Mouse (Mus musculus): ENCODE data around the gene Arhgef26. TPM values are rescaled to one million over a fixed set of nuclear protein-coding genes. Genes with fewer than 3 reads are reported as not detected.
A peak's percentile ranks its signal among the peaks of the same experiment; 100 is the strongest.

Arhgef26 gene
- polyA plus RNA-seq, 1 experiment from 2014 or later = 10.3 TPM

DNA sequence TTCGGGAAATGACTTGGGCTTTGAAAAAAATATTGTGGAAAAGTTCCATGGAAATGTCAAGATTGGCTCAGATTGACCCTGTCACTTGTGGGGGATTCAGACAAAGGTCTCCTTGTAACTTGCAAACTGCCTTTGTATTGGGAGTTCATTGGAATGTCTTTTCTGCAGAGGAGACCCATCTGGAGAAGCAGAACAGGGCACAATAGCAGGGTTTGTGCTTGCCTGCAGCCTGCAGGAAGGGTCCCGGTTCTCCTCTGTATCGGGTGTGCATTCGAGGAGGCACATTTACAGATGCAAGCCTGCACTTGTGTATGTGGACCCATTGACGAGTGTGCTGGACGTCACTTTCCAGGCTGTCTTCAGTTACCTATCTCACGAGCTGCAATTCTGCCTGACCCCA, 56.1 kb downstream of the Arhgef26 start:
- Histone ChIP-seq H3K27me3 (no peaks in the 10 kb centered on the region), H3K36me3 (ENCODE audit: poor library complexity, severe bottlenecking) (no peaks in the 10 kb centered on the region), H3K9me3 (replicated peaks) (no peaks in the 10 kb centered on the region), H3K4me1 (peaks cover 8% of the 10 kb centered on the region; the same call in 1 of the 2 replicates), H3K4me3 (no peak overlapping the region), H3K4me2 (no peak overlapping the region), H3K9ac (no peak overlapping the region), H3K27ac (no peak overlapping the region)
- WGBS = 24% methylated on average over 7 of the region's 7 CpGs
- ATAC-seq = no peak

DNA sequence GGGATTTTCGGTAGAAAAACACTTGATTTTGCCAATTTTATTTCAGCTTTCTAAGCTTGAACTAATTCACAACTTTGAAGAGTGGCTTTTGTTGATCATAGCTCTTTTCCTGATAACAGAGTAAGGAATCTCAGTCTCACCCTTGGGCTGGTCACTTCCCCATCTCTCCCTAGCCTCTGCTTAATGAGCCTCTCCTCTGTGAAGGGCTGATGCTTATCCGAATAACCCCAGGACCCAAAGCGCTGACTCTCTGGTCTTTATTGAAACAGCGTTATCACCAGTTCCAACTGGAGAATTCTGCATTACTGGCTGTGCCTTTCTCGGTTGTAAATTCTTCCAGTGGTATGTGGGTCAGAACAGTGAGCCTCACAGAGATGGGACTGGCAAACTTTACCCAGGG, 57.2 kb downstream of the Arhgef26 start:
- Histone ChIP-seq H3K9ac (no peak overlapping the region), H3K4me2 (no peak overlapping the region), H3K27me3 (no peaks in the 10 kb centered on the region), H3K27ac (no peak overlapping the region), H3K4me3 (no peak overlapping the region), H3K4me1 (peaks cover 8% of the 10 kb centered on the region; the same call in 1 of the 2 replicates), H3K9me3 (replicated peaks) (no peaks in the 10 kb centered on the region), H3K36me3 (ENCODE audit: poor library complexity, severe bottlenecking) (no peaks in the 10 kb centered on the region)
- 79% methylated on average over 5 of the region's 5 CpGs for WGBS
- ATAC-seq = no peak

DNA sequence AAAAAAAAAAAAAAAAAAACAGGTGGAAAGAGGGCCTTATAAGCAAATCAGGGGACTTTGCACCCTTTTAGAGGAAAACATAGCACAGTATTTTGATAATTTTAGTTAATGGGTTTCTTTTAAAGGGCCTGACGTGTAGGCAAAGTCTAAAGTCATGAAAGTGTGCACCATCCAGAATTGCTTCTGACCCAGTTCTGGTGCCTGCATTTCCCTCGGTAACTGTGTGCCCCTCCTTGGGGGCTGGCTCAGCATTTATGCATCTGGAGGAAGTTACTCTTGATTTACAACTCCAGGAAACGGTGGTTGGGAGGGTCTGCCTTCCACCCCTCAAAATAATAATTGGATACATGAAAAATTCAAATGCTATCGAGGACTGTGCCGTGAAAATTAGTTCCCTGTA, 58.0 kb downstream of the Arhgef26 start:
- no peak overlapping the region for H3K27ac ChIP-seq
- WGBS = 88% methylated on average over 5 of the region's 5 CpGs
- peaks cover 8% of the 10 kb centered on the region; the same call in 1 of the 2 replicates for H3K4me1 ChIP-seq
- no peak overlapping the region for H3K9ac ChIP-seq
- no peak for ATAC-seq
- H3K9me3 ChIP-seq (replicated peaks) = no peaks in the 10 kb centered on the region
- H3K4me2 ChIP-seq = no peak overlapping the region
- no peak overlapping the region for H3K4me3 ChIP-seq
- no peaks in the 10 kb centered on the region for H3K27me3 ChIP-seq
- no peaks in the 10 kb centered on the region for H3K36me3 ChIP-seq (ENCODE audit: poor library complexity, severe bottlenecking)

DNA sequence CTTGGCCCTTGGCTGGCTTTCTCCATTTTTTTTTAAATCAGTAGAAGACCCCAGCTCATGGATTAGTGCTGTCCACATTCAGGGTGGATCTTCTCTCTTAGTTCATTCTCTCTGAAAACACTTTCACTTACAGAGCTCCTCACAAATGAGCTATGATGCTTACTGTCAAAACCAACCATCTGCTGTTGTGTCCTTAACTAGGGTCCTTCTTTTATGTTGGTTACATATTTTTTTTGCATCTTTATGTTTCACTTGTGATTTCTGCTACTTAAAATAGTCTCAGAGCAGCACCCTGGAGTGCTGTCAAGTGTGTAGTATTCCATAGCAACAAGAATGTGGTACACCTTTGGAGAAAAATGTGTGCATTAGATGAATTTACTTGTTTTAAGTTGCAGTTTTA, 60.0 kb downstream of the Arhgef26 start:
- Histone ChIP-seq H3K4me1 (peaks cover 8% of the 10 kb centered on the region; the same call in 1 of the 2 replicates), H3K27ac (no peak overlapping the region), H3K4me3 (no peak overlapping the region), H3K9me3 (replicated peaks) (no peaks in the 10 kb centered on the region), H3K9ac (no peak overlapping the region), H3K4me2 (no peak overlapping the region), H3K36me3 (ENCODE audit: poor library complexity, severe bottlenecking) (no peaks in the 10 kb centered on the region), H3K27me3 (no peaks in the 10 kb centered on the region)
- no peak for ATAC-seq

DNA sequence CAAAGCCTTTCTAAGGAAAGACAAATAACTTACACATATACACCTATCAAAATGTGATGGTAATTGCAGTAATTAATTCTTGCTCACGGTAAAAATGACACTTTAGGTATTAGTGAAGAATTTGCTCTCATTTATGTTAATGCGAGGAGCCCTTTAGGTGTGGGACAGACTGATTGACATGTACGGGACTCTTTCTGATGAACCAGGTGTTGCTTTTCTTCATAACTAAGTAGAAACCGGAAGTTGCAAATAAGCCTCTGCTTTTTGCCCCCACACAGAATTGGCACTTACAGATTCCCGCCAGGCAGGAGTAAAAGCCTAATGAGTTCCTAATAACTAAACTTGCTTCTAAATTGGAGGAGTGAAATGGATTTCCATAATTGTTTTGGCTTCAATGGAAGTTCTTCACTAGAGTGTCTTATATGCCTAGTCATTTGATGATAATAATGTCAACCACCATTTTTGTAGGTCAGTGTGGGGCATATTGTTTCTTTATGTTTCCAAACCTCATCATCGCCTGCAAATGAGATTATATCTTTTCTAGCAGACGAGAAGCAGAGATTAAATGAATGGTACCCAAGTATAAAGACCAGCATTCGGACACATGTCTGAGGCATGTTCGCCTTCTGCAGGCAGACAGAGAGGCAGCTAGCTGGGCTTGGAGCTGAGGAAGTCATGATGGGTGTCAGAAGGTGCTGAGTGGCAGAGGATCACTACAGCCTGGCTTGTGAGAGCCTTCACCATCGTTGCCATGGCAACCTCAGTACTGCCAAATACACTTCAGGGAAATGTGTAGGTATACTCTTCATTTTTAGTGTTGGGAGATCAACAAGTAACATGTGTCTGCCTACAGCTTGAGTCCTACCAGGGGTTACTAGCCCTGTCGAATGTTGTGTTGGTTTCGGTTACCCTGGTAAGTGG, 61.9 kb downstream of the Arhgef26 start:
- Histone ChIP-seq H3K36me3 (ENCODE audit: poor library complexity, severe bottlenecking) (no peaks in the 10 kb centered on the region), H3K9me3 (replicated peaks) (no peaks in the 10 kb centered on the region), H3K27ac (no peak overlapping the region), H3K4me1 (peaks cover 9% of the 10 kb centered on the region), H3K9ac (no peak overlapping the region), H3K27me3 (no peaks in the 10 kb centered on the region), H3K4me2 (no peak overlapping the region), H3K4me3 (no peak overlapping the region)
- 71% methylated on average over 12 of the region's 12 CpGs for WGBS
- no peak for ATAC-seq

DNA sequence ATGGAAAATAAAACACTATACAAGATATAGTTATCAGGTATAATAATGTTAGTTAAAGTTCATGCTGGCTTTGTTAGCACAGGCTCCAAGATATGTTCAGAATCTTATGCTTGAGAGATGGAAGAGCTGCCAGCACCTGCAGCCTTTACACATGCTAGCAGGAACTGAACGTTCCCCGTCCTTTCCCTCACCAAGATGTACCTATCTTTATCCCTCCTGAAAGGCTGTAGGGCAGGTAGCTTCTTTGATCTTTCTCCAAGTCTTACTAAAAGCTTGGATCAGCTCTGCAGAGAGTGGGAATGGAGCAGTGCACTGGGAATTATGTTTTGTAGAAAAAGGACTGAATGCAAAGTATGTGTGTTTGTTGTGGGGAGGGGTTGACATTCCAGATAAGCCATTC, 64.3 kb downstream of the Arhgef26 start:
- ATAC-seq = no peak

DNA sequence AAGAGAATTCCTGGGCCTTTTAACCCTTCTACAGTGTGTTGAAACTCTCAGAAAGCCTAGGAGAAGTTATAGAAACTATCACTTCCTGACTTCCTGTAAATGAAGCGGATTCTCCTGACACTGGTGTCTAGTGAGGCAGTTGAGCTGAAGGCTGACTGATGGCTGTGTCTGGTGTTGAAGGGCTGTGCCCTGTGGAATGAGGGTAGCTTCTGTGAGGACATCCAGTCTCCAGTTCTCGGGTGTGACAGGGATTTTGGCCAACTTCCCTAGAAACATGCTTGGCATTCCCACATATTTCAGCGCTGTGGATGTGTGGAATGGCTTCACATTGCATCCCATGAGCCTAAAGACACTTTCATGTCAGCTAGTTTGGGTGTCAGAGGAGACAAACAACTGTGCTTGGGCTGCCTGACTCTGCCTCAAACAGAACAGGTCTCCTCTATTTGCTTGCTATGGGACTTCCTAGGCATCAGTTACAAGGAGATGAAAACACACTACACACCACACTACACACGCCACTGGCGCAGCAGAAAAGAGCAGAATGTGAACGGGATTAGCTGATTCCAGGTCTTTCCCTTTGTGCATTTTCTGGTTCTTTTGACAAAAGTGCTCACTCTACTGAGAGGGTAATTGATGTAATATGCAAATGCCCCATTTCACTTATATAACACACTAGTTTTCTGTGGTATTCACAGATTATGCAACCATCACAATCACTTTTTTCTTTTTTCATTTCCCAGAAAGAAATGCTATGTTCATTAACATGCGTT, 66.5 kb downstream of the Arhgef26 start:
- H3K4me1 ChIP-seq = peaks cover 7% of the 10 kb centered on the region
- no peaks in the 10 kb centered on the region for H3K36me3 ChIP-seq (ENCODE audit: poor library complexity, severe bottlenecking)
- H3K4me3 ChIP-seq = no peak overlapping the region
- no peaks in the 10 kb centered on the region for H3K9me3 ChIP-seq (replicated peaks)
- H3K4me2 ChIP-seq = no peak overlapping the region
- no peaks in the 10 kb centered on the region for H3K27me3 ChIP-seq
- WGBS = 56% methylated on average over 7 of the region's 7 CpGs
- no peak overlapping the region for H3K9ac ChIP-seq
- H3K27ac ChIP-seq = peak overlapping the region; percentile 1; the same call in 1 of the 2 replicates
- peak; percentile 75; the same call in 1 of the 2 replicates for ATAC-seq

More for the DNA sequence above, 64.3 kb downstream of the Arhgef26 start:
- H3K27me3 ChIP-seq = no peaks in the 10 kb centered on the region
- 99% methylated on average over 2 of the region's 2 CpGs for WGBS
- no peak overlapping the region for H3K4me2 ChIP-seq
- H3K4me3 ChIP-seq = no peak overlapping the region
- H3K27ac ChIP-seq = no peak overlapping the region
- peaks cover 9% of the 10 kb centered on the region for H3K4me1 ChIP-seq
- H3K36me3 ChIP-seq (ENCODE audit: poor library complexity, severe bottlenecking) = no peaks in the 10 kb centered on the region
- no peaks in the 10 kb centered on the region for H3K9me3 ChIP-seq (replicated peaks)
- H3K9ac ChIP-seq = no peak overlapping the region

DNA sequence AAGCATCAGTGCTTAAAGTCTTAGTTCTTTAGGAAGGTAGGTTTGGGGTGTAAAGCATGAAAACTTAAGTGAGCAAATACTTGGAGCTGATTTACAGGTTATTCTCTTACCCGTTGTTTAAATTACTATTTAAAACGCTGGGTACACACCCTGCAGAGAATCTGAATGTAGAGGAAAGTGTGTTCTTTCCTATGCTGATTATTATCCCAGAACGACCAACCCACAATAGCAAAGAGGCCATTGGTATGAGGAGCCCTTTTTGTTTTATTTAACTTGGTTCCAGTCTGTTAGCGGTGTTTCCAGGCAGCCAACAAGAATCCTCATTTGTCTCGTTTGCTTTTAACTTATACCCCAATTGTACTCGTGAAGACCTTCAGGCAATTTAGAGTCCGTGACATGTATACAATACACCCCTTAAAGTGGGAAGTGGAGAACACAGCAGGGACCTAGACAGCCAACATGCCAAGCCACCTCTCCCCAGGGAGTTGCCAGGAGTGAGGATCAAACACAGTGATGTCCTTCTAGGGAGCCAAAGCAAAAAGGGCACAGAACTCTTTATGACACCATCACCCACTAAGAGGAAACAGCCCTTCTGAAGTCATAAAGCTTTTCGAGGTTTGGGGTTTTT, 71.5 kb downstream of the Arhgef26 start:
- no peaks in the 10 kb centered on the region for H3K36me3 ChIP-seq (ENCODE audit: poor library complexity, severe bottlenecking)
- no peaks in the 10 kb centered on the region for H3K9me3 ChIP-seq (replicated peaks)
- peaks cover 15% of the 10 kb centered on the region for H3K4me1 ChIP-seq
- no peak overlapping the region for H3K4me3 ChIP-seq
- no peak overlapping the region for H3K4me2 ChIP-seq
- H3K27me3 ChIP-seq = no peaks in the 10 kb centered on the region
- 25% methylated on average over 8 of the region's 8 CpGs for WGBS
- H3K27ac ChIP-seq = no peak overlapping the region
- H3K9ac ChIP-seq = no peak overlapping the region
- no peak for ATAC-seq

DNA sequence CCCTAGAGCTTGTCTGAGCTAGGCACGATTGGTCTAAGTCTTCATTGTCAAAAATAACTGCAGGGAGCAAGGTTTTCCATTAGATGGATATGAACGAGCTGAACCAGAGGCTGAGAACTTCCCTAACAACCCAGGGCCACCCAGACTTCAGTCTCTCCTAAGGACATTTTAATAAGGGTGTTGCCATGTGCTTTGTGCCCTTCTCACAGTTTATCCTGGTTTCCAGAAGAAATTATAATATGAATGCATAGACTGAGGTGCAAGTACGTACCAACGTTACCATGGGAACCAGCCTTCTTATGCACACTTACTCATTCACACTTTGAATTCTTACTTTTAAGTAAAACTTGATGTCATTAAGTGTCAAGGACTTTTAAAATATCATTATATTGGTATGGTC, 72.3 kb downstream of the Arhgef26 start:
- Histone ChIP-seq H3K9me3 (replicated peaks) (no peaks in the 10 kb centered on the region), H3K27ac (no peak overlapping the region), H3K4me1 (peaks cover 12% of the 10 kb centered on the region; the same call in 1 of the 2 replicates), H3K36me3 (ENCODE audit: poor library complexity, severe bottlenecking) (no peaks in the 10 kb centered on the region), H3K27me3 (no peaks in the 10 kb centered on the region), H3K4me2 (no peak overlapping the region), H3K4me3 (no peak overlapping the region), H3K9ac (no peak overlapping the region)
- ATAC-seq = peak; percentile 19; the same call in 1 of the 2 replicates
- 32% methylated on average over 4 of the region's 4 CpGs for WGBS

DNA sequence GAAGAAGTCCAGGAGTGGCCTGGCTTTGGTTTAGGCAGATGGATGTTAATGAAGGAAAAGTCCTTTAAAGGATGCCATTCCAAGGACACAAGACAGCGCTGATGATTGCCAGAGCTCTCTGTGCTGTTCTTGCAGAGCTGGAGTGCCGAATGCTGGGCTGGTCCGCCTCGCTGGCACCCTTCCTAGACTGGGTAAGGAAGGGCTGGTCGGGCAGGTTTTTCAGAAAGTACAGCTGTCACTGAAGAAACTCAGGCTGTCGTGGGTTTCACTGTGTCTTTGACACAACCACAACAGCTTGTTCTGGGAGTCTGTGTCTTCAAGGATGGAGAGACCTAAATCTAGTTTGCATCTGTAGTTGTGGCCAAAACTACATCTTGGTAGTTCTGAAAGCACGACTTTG, 74.6 kb downstream of the Arhgef26 start:
- no peaks in the 10 kb centered on the region for H3K36me3 ChIP-seq (ENCODE audit: poor library complexity, severe bottlenecking)
- ATAC-seq = no peak; the same call in 1 of the 2 replicates
- no peak overlapping the region for H3K27ac ChIP-seq
- 79% methylated on average over 7 of the region's 7 CpGs for WGBS
- no peaks in the 10 kb centered on the region for H3K9me3 ChIP-seq (replicated peaks)
- H3K4me3 ChIP-seq = no peak overlapping the region
- no peak overlapping the region for H3K4me2 ChIP-seq
- H3K9ac ChIP-seq = no peak overlapping the region
- peaks cover 12% of the 10 kb centered on the region; the same call in 1 of the 2 replicates for H3K4me1 ChIP-seq
- no peaks in the 10 kb centered on the region for H3K27me3 ChIP-seq

DNA sequence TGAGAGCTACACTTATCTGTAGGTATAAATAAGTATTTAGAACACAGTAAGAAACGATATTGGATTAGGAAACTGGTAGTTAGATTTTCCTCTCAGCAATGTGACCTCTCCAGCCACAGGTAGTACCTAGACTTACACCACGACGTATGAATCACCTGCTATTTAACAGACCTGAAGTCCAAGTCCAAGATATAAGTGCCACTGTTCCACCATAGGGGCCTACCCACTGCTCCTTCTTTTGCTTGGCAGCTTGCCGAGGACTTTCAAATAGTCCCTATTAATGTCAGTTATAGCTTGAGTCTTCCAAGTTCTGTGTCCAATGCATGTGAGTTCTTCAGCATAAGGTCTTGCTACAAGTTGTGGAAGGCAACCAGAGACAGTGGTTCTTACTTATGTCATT, 76.8 kb downstream of the Arhgef26 start:
- Histone ChIP-seq H3K36me3 (ENCODE audit: poor library complexity, severe bottlenecking) (no peaks in the 10 kb centered on the region), H3K27me3 (no peaks in the 10 kb centered on the region), H3K9ac (no peak overlapping the region), H3K4me2 (no peak overlapping the region), H3K4me3 (no peak overlapping the region), H3K27ac (no peak overlapping the region), H3K4me1 (peaks cover 7% of the 10 kb centered on the region; the same call in 1 of the 2 replicates), H3K9me3 (replicated peaks) (no peaks in the 10 kb centered on the region)
- ATAC-seq = no peak
- 91% methylated on average over 4 of the region's 4 CpGs for WGBS

DNA sequence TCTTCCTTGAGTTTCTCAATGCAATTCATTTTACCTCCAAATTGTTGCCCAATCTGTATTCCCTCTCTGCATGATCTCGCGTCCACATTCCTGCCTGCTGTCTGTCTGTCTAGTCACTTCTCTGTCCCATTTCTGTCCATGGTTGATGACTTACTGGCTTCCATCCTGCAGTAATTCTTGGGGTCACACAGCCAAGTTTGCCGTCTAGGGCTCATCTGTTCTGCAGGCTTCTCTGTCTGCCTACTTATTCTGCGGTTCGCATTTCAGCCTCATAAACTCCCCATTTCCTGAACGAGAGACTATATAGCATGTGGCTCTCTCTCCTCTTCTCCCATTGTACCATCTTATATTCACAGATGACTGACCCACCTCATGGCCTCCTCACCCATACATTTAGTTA, 79.3 kb downstream of the Arhgef26 start:
- ATAC-seq = no peak
- H3K27me3 ChIP-seq = no peaks in the 10 kb centered on the region
- H3K27ac ChIP-seq = no peak overlapping the region
- no peaks in the 10 kb centered on the region for H3K9me3 ChIP-seq (replicated peaks)
- 95% methylated on average over 6 of the region's 6 CpGs for WGBS
- H3K4me1 ChIP-seq = no peaks in the 10 kb centered on the region
- no peak overlapping the region for H3K4me2 ChIP-seq
- H3K4me3 ChIP-seq = no peak overlapping the region
- H3K36me3 ChIP-seq (ENCODE audit: poor library complexity, severe bottlenecking) = no peaks in the 10 kb centered on the region
- H3K9ac ChIP-seq = no peak overlapping the region
